Mouse (Mus musculus): ENCODE measurements around the gene Zfp92. TPM values are rescaled to one million over a fixed set of nuclear protein-coding genes. Genes with fewer than 3 reads are reported as not detected.

Zfp92 gene
- polyA plus RNA-seq, 1 experiment: not detected

GRCm38 (mm10) chrX:73468752-73469151, 57.9 kb downstream of the Zfp92 start:
- H3K4me1 ChIP-seq (ENCODE audit: control insufficient read depth, insufficient read depth, low read length): no peaks in the 10 kb centered on the region
- H3K4me3 ChIP-seq (ENCODE audit: insufficient read depth, low read length): no peak overlapping the region
- no peak overlapping the region for H3K27ac ChIP-seq (ENCODE audit: insufficient read depth, low read depth, low read length)
- TF ChIP-seq CTCF (IDR thresholded peaks at IDR 0.05; ENCODE audit: low read depth, low read length) (no peak), POLR2A (IDR thresholded peaks at IDR 0.05; ENCODE audit: borderline replicate concordance, low read depth, low read length) (no peak)

- Histone ChIP-seq H3K4me3 (ENCODE audit: insufficient read depth, low read length) (no peak overlapping the region), H3K4me1 (ENCODE audit: control insufficient read depth, insufficient read depth, low read length) (peaks cover 5% of the 10 kb centered on the region), H3K27ac (ENCODE audit: insufficient read depth, low read depth, low read length) (no peak overlapping the region)
- TF ChIP-seq POLR2A (IDR thresholded peaks at IDR 0.05; ENCODE audit: borderline replicate concordance, low read depth, low read length) (no peak), CTCF (IDR thresholded peaks at IDR 0.05; ENCODE audit: low read depth, low read length) (no peak)
These were observed 60.9 kb downstream of the Zfp92 start for GRCm38 (mm10) chrX:73471764-73472163.

DNA sequence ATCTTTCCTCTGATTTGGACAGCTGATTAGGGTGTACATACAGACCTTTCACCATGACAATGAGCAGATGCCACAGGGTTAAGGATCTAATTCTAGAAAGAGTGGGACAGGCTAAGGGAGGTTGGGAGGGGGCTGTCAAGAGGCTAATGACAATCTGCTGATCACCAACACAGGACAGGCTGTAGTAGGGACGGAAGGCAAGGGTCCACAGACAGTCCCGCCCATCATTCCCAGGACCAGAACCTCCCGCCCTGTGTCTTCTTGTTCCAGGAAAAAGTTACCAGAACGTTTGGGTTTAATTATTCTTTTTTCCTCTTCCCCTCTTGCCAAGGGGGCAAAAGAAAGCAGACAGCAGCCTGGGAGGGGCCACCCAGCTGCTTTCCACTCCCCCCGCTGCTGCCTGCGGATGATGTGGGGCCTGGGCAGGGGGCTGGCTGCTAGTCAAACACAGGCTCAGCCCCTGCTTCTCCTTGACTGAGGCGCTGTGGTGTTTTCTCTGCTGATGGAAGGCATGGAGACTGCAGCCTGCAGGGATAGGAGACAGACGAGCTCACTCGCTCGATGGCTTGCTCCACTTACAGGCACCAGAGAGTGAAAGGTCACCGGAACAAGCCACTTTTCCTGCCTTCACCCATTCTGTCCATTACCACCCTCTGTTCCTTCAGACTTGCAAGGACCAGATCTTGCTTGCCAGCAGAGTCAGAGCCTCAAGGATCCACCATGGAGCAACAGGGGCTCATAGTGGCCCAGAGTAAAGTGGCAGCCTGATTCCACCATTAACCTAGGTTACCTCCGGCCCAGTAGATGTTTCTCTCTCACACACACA, 63.7 kb downstream of the Zfp92 start:
- TF ChIP-seq CTCF (IDR thresholded peaks at IDR 0.05; ENCODE audit: low read depth, low read length) (no peak), POLR2A (IDR thresholded peaks at IDR 0.05; ENCODE audit: borderline replicate concordance, low read depth, low read length) (no peak)
- peaks cover 7% of the 10 kb centered on the region for H3K4me1 ChIP-seq (ENCODE audit: control insufficient read depth, insufficient read depth, low read length)
- no peak overlapping the region for H3K4me3 ChIP-seq (ENCODE audit: insufficient read depth, low read length)
- H3K27ac ChIP-seq (ENCODE audit: insufficient read depth, low read depth, low read length): no peak overlapping the region

GRCm38 (mm10) chrX:73475658-73476256, 64.9 kb downstream of the Zfp92 start:
- H3K4me1 ChIP-seq (ENCODE audit: control insufficient read depth, insufficient read depth, low read length): peaks cover 9% of the 10 kb centered on the region
- no peak overlapping the region for H3K27ac ChIP-seq (ENCODE audit: insufficient read depth, low read depth, low read length)
- H3K4me3 ChIP-seq (ENCODE audit: insufficient read depth, low read length): no peak overlapping the region
- TF ChIP-seq CTCF (IDR thresholded peaks at IDR 0.05; ENCODE audit: low read depth, low read length): no peak
- TF ChIP-seq POLR2A (IDR thresholded peaks at IDR 0.05; ENCODE audit: borderline replicate concordance, low read depth, low read length): no peak

GRCm38 (mm10) chrX:73476621-73477020, 65.7 kb downstream of the Zfp92 start:
- no peak for TF ChIP-seq POLR2A (IDR thresholded peaks at IDR 0.05; ENCODE audit: borderline replicate concordance, low read depth, low read length)
- no peak for TF ChIP-seq CTCF (IDR thresholded peaks at IDR 0.05; ENCODE audit: low read depth, low read length)
- no peak overlapping the region for H3K4me3 ChIP-seq (ENCODE audit: insufficient read depth, low read length)
- no peak overlapping the region for H3K27ac ChIP-seq (ENCODE audit: insufficient read depth, low read depth, low read length)
- peaks cover 9% of the 10 kb centered on the region for H3K4me1 ChIP-seq (ENCODE audit: control insufficient read depth, insufficient read depth, low read length)

DNA sequence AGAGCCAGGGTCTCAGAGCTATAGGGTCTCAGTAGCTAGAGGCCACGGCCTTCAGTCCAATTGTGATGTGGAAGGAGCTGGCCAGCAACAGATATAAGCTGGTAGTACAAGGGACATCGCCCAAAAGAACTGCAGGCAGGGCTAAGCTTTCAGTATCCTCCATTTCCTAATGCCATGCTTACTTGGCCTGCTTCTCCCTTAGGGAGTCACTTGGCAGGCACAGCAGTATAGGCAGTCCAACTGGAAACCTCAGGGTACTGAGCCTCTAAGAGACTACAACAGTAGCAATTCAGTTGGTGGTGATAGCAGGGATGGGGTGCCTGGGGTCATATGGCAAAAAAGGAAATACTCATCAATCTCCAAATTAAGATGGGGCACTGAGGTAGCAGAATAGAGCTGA, 66.6 kb downstream of the Zfp92 start:
- TF ChIP-seq CTCF (IDR thresholded peaks at IDR 0.05; ENCODE audit: low read depth, low read length): no peak
- TF ChIP-seq POLR2A (IDR thresholded peaks at IDR 0.05; ENCODE audit: borderline replicate concordance, low read depth, low read length): no peak
- Histone ChIP-seq H3K4me1 (ENCODE audit: control insufficient read depth, insufficient read depth, low read length) (peaks cover 9% of the 10 kb centered on the region), H3K27ac (ENCODE audit: insufficient read depth, low read depth, low read length) (no peak overlapping the region), H3K4me3 (ENCODE audit: insufficient read depth, low read length) (no peak overlapping the region)

Other genes with a start within 250 kb of the Zfp92 start
- not detected in 2 replicates for gene Spin2d, start 234.1 kb upstream of the Zfp92 start, polyA plus RNA-seq (2012; ENCODE audit: insufficient read depth, insufficient read length, missing spikeins)
- gene Xlr3b, start 218.9 kb upstream of the Zfp92 start, polyA plus RNA-seq (2012; ENCODE audit: insufficient read depth, insufficient read length, missing spikeins): 6.2 and 6.9 TPM in 2 replicates
- 6.6 and 11.4 TPM in 2 replicates for gene Xlr4b, start 196.8 kb upstream of the Zfp92 start, polyA plus RNA-seq (2012; ENCODE audit: insufficient read depth, insufficient read length, missing spikeins)
- 5.2 and 6.0 TPM in 2 replicates for gene F8a, start 182.8 kb upstream of the Zfp92 start, polyA plus RNA-seq (2012; ENCODE audit: insufficient read depth, insufficient read length, missing spikeins)
- gene Xlr4c, start 168.0 kb upstream of the Zfp92 start, polyA plus RNA-seq (2012; ENCODE audit: insufficient read depth, insufficient read length, missing spikeins): 3.6 and 7.3 TPM in 2 replicates
- not detected in 2 replicates for gene Xlr3c, start 145.7 kb upstream of the Zfp92 start, polyA plus RNA-seq (2012; ENCODE audit: insufficient read depth, insufficient read length, missing spikeins)
- not detected in 2 replicates for gene Xlr5a, start 118.1 kb upstream of the Zfp92 start, polyA plus RNA-seq (2012; ENCODE audit: insufficient read depth, insufficient read length, missing spikeins)
- gene Xlr5c, start 118.1 kb upstream of the Zfp92 start, polyA plus RNA-seq (2012; ENCODE audit: insufficient read depth, insufficient read length, missing spikeins): not detected in 2 replicates
- gene Gm45015, start 74.3 kb upstream of the Zfp92 start, polyA plus RNA-seq (2012; ENCODE audit: insufficient read depth, insufficient read length, missing spikeins): not detected in 2 replicates
- 7.4 and 8.3 TPM in 2 replicates for gene Zfp275, start 68.5 kb upstream of the Zfp92 start, polyA plus RNA-seq (2012; ENCODE audit: insufficient read depth, insufficient read length, missing spikeins)
- not detected in 2 replicates for gene Gm18336, start 12.4 kb upstream of the Zfp92 start, polyA plus RNA-seq (2012; ENCODE audit: insufficient read depth, insufficient read length, missing spikeins)
- not detected in 2 replicates for gene Trex2, start 24.2 kb downstream of the Zfp92 start, polyA plus RNA-seq (2012; ENCODE audit: insufficient read depth, insufficient read length, missing spikeins)
- gene Haus7, start 47.9 kb downstream of the Zfp92 start, polyA plus RNA-seq (2012; ENCODE audit: insufficient read depth, insufficient read length, missing spikeins): 9.0 and 9.3 TPM in 2 replicates
- 21.9 and 25.5 TPM in 2 replicates for gene Bgn, start 72.5 kb downstream of the Zfp92 start, polyA plus RNA-seq (2012; ENCODE audit: insufficient read depth, insufficient read length, missing spikeins)
- not detected in 2 replicates for gene Atp2b3, start 92.0 kb downstream of the Zfp92 start, polyA plus RNA-seq (2012; ENCODE audit: insufficient read depth, insufficient read length, missing spikeins)
- not detected in 2 replicates for gene Dusp9, start 228.3 kb downstream of the Zfp92 start, polyA plus RNA-seq (2012; ENCODE audit: insufficient read depth, insufficient read length, missing spikeins)
- gene Pnck, start 249.0 kb downstream of the Zfp92 start, polyA plus RNA-seq (2012; ENCODE audit: insufficient read depth, insufficient read length, missing spikeins): not detected in 2 replicates